In genomic region chr11:100395861-100396631, GRCm38 (mm10) we compare ENCODE assay signal across 8 mouse cellular contexts. TPM values are rescaled to one million over a fixed set of nuclear protein-coding genes. Genes with fewer than 3 reads are reported as not detected.
A peak's percentile ranks its signal among the peaks of the same experiment; 100 is the strongest.
DNase-seq lines count a peak whose midpoint lies in the region; ATAC-seq and TF ChIP-seq lines count a peak whose summit lies in the region.

No protein-coding gene starts in this region.

- ATAC-seq in cerebellum, adult (ENCODE audit: insufficient number of reproducible peaks, low FRiP score, low TSS enrichment): no peak
- no peak for ATAC-seq in forebrain, embryonic 15.5 days (replicated peaks)
- ATAC-seq in intestine, embryonic 15.5 days: no peak
- no peak for ATAC-seq in liver, embryonic 15.5 days (ENCODE audit: insufficient read depth)

- peaks cover 30% of the 10 kb centered on the region for H3K4me1 ChIP-seq in forebrain, embryonic 15.5 days
- peaks cover 69% of the 10 kb centered on the region for H3K4me1 ChIP-seq in intestine, embryonic 15.5 days (replicated peaks)
- H3K4me1 ChIP-seq in liver, embryonic 15.5 days (replicated peaks): peaks cover 65% of the 10 kb centered on the region
- H3K4me1 ChIP-seq in small intestine, adult 2 months (ENCODE audit: control insufficient read depth, insufficient read depth, insufficient read length, low read length): peaks cover 31% of the 10 kb centered on the region

- DNase-seq in cerebellum, adult 11-12 months: peak; percentile 86
- peak; percentile 37 to 57 for DNase-seq in adrenal gland, postnatal 36 days
- DNase-seq in ovary, adult 18-20 months (ENCODE audit: low spot score): no peak

- TF ChIP-seq CTCF in small intestine, adult 2 months (IDR thresholded peaks at IDR 0.05; ENCODE audit: extremely low read depth, insufficient read length, insufficient replicate concordance, low read depth, low read length): no peak

- H3K36me3 ChIP-seq in forebrain, embryonic 15.5 days: no peaks in the 10 kb centered on the region
- no peaks in the 10 kb centered on the region for H3K36me3 ChIP-seq in intestine, embryonic 15.5 days
- no peaks in the 10 kb centered on the region for H3K36me3 ChIP-seq in liver, embryonic 15.5 days (replicated peaks)
- H3K36me3 ChIP-seq in small intestine, adult 2 months (ENCODE audit: control insufficient read depth, insufficient read depth, low read length): peaks cover 7% of the 10 kb centered on the region

- H3K9me3 ChIP-seq in forebrain, embryonic 15.5 days: no peaks in the 10 kb centered on the region
- H3K9me3 ChIP-seq in intestine, embryonic 15.5 days: no peaks in the 10 kb centered on the region
- H3K9me3 ChIP-seq in liver, embryonic 15.5 days (replicated peaks): no peaks in the 10 kb centered on the region

- WGBS in forebrain, embryonic 15.5 days: 30% methylated on average over 17 of the region's 17 CpGs
- 14% methylated on average over 17 of the region's 17 CpGs for WGBS in intestine, embryonic 15.5 days
- 23% methylated on average over 17 of the region's 17 CpGs for WGBS in liver, embryonic 15.5 days (ENCODE audit: insufficient replicate concordance)
- 13% methylated on average over 17 of the region's 17 CpGs for WGBS in small intestine, adult 2 months

- H3K4me3 ChIP-seq in forebrain, embryonic 15.5 days: peak overlapping the region; percentile 71
- H3K4me3 ChIP-seq in intestine, embryonic 15.5 days (replicated peaks): peak overlapping the region; percentile 78
- peak overlapping the region; percentile 62 for H3K4me3 ChIP-seq in liver, embryonic 15.5 days (replicated peaks)
- peak overlapping the region; percentile 74 for H3K4me3 ChIP-seq in small intestine, adult 2 months (ENCODE audit: low read depth, low read length)

- 0 out of 2 replicates have a peak, but pooled peaks have one; percentile 14 for TF ChIP-seq POLR2A in small intestine, adult 2 months (IDR thresholded peaks at IDR 0.05; ENCODE audit: low read depth, low read length)

- H3K9ac ChIP-seq in forebrain, embryonic 15.5 days (replicated peaks): peak overlapping the region; percentile 58
- H3K9ac ChIP-seq in intestine, embryonic 15.5 days: peak overlapping the region; percentile 76
- H3K9ac ChIP-seq in liver, embryonic 15.5 days: no peak overlapping the region

- H3K4me2 ChIP-seq in forebrain, embryonic 15.5 days (replicated peaks): peak overlapping the region; percentile 66
- peak overlapping the region; percentile 80 for H3K4me2 ChIP-seq in intestine, embryonic 15.5 days (replicated peaks)
- peak overlapping the region; percentile 71 for H3K4me2 ChIP-seq in liver, embryonic 15.5 days

- H3K27me3 ChIP-seq in forebrain, embryonic 15.5 days: peaks cover 16% of the 10 kb centered on the region; the same call in 1 of the 2 replicates
- no peaks in the 10 kb centered on the region for H3K27me3 ChIP-seq in intestine, embryonic 15.5 days (replicated peaks)
- H3K27me3 ChIP-seq in liver, embryonic 15.5 days: peaks cover 47% of the 10 kb centered on the region
- H3K27me3 ChIP-seq in small intestine, adult 2 months (ENCODE audit: control insufficient read depth, insufficient read depth, low read length): no peaks in the 10 kb centered on the region

- H3K27ac ChIP-seq in forebrain, embryonic 15.5 days (replicated peaks): no peak overlapping the region
- H3K27ac ChIP-seq in intestine, embryonic 15.5 days: peak overlapping the region; percentile 97
- peak overlapping the region; percentile 79; the same call in 1 of the 2 replicates for H3K27ac ChIP-seq in liver, embryonic 15.5 days (replicated peaks)
- peak overlapping the region; percentile 99 for H3K27ac ChIP-seq in small intestine, adult 2 months (ENCODE audit: insufficient read depth, low read depth, low read length)

RNA-seq across cellular contexts. Expression of gene Jup, which starts 1.5 kb away (rescaled TPM):
- 10 to 100 TPM; 73.9 to 87.1 TPM for total RNA-seq in adrenal gland, postnatal 36 days (2021)
- polyA plus RNA-seq in forebrain, embryonic 15.5 days (2015; fragmentation: Nextera tagmentation; extraction: Ambion mirVana): 51.4 and 55.4 TPM in 2 replicates
- polyA plus RNA-seq in intestine, embryonic 15.5 days (2015; fragmentation: Nextera tagmentation; extraction: Ambion mirVana): 133 and 139 TPM in 2 replicates
- polyA plus RNA-seq in liver, embryonic 15.5 days (2015; fragmentation: Nextera tagmentation; extraction: Ambion mirVana): 14.0 and 15.7 TPM in 2 replicates
- 253 and 689 TPM in 2 replicates for polyA plus RNA-seq in small intestine, adult 2 months (2012; rRNA removed)

RNA-seq across cellular contexts. Expression of gene P3h4, which starts 18.6 kb away (rescaled TPM):
- 10 to 100 TPM; 26.3 to 40.5 TPM for total RNA-seq in adrenal gland, postnatal 36 days (2021)
- polyA plus RNA-seq in forebrain, embryonic 15.5 days (2015; fragmentation: Nextera tagmentation; extraction: Ambion mirVana): 13.5 and 14.4 TPM in 2 replicates
- polyA plus RNA-seq in intestine, embryonic 15.5 days (2015; fragmentation: Nextera tagmentation; extraction: Ambion mirVana): 44.1 and 45.4 TPM in 2 replicates
- polyA plus RNA-seq in liver, embryonic 15.5 days (2015; fragmentation: Nextera tagmentation; extraction: Ambion mirVana): 3.6 and 4.0 TPM in 2 replicates
- polyA plus RNA-seq in small intestine, adult 2 months (2012; rRNA removed): 11.4 and 12.8 TPM in 2 replicates

RNA-seq across cellular contexts. Expression of gene Fkbp10, which starts 19.5 kb away (rescaled TPM):
- total RNA-seq in adrenal gland, postnatal 36 days (2021): 10 to 100 TPM; 23.7 to 27.2 TPM
- 16.9 and 17.3 TPM in 2 replicates for polyA plus RNA-seq in forebrain, embryonic 15.5 days (2015; fragmentation: Nextera tagmentation; extraction: Ambion mirVana)
- 84.2 and 86.6 TPM in 2 replicates for polyA plus RNA-seq in intestine, embryonic 15.5 days (2015; fragmentation: Nextera tagmentation; extraction: Ambion mirVana)
- polyA plus RNA-seq in liver, embryonic 15.5 days (2015; fragmentation: Nextera tagmentation; extraction: Ambion mirVana): 7.8 and 8.5 TPM in 2 replicates
- 7.2 and 10.0 TPM in 2 replicates for polyA plus RNA-seq in small intestine, adult 2 months (2012; rRNA removed)

RNA-seq across cellular contexts. Expression of gene Hap1, which starts 40.1 kb away (rescaled TPM):
- total RNA-seq in adrenal gland, postnatal 36 days (2021): 10 to 100 TPM; 36.0 to 43.8 TPM
- polyA plus RNA-seq in forebrain, embryonic 15.5 days (2015; fragmentation: Nextera tagmentation; extraction: Ambion mirVana): 94.7 and 128 TPM in 2 replicates
- 13.9 and 15.5 TPM in 2 replicates for polyA plus RNA-seq in intestine, embryonic 15.5 days (2015; fragmentation: Nextera tagmentation; extraction: Ambion mirVana)
- 0.33 and 0.45 TPM in 2 replicates for polyA plus RNA-seq in liver, embryonic 15.5 days (2015; fragmentation: Nextera tagmentation; extraction: Ambion mirVana)
- 2.7 and 4.6 TPM in 2 replicates for polyA plus RNA-seq in small intestine, adult 2 months (2012; rRNA removed)

RNA-seq across cellular contexts. Expression of gene Nt5c3b, which starts 45.6 kb away (rescaled TPM):
- total RNA-seq in adrenal gland, postnatal 36 days (2021): 10 to 100 TPM; 53.8 to 58.2 TPM
- polyA plus RNA-seq in forebrain, embryonic 15.5 days (2015; fragmentation: Nextera tagmentation; extraction: Ambion mirVana): 103 and 112 TPM in 2 replicates
- 94.2 and 100 TPM in 2 replicates for polyA plus RNA-seq in intestine, embryonic 15.5 days (2015; fragmentation: Nextera tagmentation; extraction: Ambion mirVana)
- polyA plus RNA-seq in liver, embryonic 15.5 days (2015; fragmentation: Nextera tagmentation; extraction: Ambion mirVana): 16.5 and 17.7 TPM in 2 replicates
- polyA plus RNA-seq in small intestine, adult 2 months (2012; rRNA removed): 7.9 and 8.4 TPM in 2 replicates
